Mouse (Mus musculus): ENCODE measurements around the gene Cdk14. TPM values are rescaled to one million over a fixed set of nuclear protein-coding genes. Genes with fewer than 3 reads are reported as not detected.

Cdk14 gene
- polyA plus RNA-seq, 1 experiment from 2014 or later, result 19.7 TPM

DNA sequence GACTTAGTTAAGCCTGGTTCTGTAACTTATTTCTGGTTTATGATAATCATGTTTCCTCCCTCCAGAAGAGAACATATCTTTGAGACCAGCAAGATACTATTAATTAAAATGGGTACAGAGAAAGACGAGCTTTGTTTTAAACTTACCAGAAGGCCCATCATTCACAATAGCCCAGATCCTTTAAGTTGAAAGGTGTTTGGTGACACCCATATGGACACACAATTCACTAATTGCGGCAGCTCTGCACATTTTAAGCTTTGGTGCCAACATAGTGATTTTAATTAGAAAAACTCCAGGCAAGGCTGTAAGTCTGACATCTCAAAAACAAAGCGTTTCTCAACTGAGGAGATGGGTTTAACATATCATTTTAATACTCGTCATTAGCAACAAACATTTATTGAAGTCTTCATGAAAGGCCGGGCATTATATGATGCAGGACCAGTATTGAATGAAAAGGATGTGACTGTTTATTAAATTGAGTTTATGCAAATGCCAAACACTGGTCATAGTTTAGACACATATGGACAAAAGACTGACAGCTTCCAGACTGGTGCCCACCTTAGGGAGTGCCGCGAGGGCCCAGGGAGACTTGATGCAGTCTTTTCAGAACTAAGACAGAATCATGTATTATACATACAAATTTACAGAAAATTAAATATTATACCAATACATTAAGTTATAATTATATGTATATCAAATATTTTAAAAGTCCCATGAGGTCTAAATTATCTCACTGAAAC is 605.5 kb downstream of the Cdk14 start:
- WGBS, result 86% methylated on average over 7 of the region's 7 CpGs
- H3K4me3 ChIP-seq (ENCODE audit: low read depth, low read length), result no peak overlapping the region
- H3K9ac ChIP-seq (replicated peaks; ENCODE audit: low read depth), result no peak overlapping the region
- no peaks in the 10 kb centered on the region for H3K27me3 ChIP-seq (replicated peaks; ENCODE audit: insufficient read depth, low read length)
- TF ChIP-seq EP300 (IDR thresholded peaks at IDR 0.05) (no peak), CTCF (IDR thresholded peaks at IDR 0.05) (no peak)
- ATAC-seq (no peak), DNase-seq (ENCODE audit: low spot score) (no peak)
- H3K9me3 ChIP-seq (ENCODE audit: low read length), result no peaks in the 10 kb centered on the region
- no peak overlapping the region for H3K4me2 ChIP-seq (replicated peaks; ENCODE audit: low read depth, low read length)
- no peaks in the 10 kb centered on the region for H3K4me1 ChIP-seq (ENCODE audit: insufficient read depth, low read depth, low read length)
- no peaks in the 10 kb centered on the region for H3K36me3 ChIP-seq (ENCODE audit: insufficient read depth, low read length)
- H3K27ac ChIP-seq (ENCODE audit: low read length), result no peak overlapping the region

DNA sequence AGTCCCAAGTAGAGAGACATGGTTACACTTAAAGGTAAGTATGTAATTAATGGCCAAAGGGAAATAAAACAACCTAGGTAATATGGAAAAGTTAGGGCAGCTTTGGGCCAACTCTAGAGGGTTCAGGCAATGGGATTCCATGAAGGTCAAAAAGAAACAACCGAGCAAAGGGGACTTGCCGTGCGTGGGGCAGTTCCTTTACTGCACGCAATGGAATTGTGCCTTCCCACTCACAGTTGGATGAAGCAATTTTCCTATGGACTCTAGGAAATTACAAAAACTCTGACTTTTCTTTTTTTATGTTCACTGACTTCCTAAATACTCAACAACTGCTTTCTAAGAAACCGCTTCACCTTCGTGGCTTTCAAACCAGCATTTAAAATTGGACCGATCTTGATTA is 606.8 kb downstream of the Cdk14 start:
- WGBS, result 95% methylated on average over 7 of the region's 7 CpGs
- no peak for ATAC-seq

DNA sequence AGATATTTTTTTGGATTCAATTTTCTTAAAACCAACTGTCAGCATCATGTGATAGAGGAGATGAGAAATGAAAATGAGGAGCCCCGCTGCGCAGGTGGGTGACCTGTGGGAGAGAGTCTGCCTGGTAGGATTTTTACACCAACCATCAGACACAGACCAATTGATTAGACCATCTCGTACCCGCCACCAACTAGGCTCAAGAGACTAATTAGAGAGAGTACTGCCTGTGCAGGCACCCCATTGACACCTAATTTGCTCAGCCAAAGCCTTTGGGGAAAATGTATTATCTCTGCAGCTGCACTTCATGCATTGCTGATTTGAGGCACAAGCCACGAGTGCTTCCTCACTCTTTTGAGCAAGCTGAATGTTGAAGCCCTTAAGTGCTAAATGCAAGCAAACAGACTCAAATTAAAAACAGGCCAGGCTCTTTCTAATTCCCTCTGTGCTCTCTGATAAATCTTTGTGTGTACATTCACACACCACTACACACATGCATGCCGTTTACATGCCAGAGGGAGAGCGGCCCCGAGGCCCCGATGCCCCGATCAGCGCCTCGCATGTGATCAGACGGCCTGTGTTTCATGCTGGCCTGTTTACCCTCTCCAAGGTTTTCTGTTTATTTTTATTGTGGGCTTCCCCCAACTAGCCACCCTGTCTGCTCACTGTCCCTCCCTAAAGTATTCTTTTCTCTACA is 607.9 kb downstream of the Cdk14 start:
- H3K36me3 ChIP-seq (ENCODE audit: insufficient read depth, low read length), result no peaks in the 10 kb centered on the region
- WGBS, result 62% methylated on average over 13 of the region's 13 CpGs
- ATAC-seq, result no peak
- no peaks in the 10 kb centered on the region for H3K9me3 ChIP-seq (ENCODE audit: low read length)
- no peak for DNase-seq (ENCODE audit: low spot score)
- no peaks in the 10 kb centered on the region for H3K27me3 ChIP-seq (replicated peaks; ENCODE audit: insufficient read depth, low read length)
- H3K4me2 ChIP-seq (replicated peaks; ENCODE audit: low read depth, low read length), result no peak overlapping the region
- no peaks in the 10 kb centered on the region for H3K4me1 ChIP-seq (ENCODE audit: insufficient read depth, low read depth, low read length)
- H3K4me3 ChIP-seq (ENCODE audit: low read depth, low read length), result no peak overlapping the region
- TF ChIP-seq EP300 (IDR thresholded peaks at IDR 0.05), result no peak
- no peak for TF ChIP-seq CTCF (IDR thresholded peaks at IDR 0.05)
- no peak overlapping the region for H3K27ac ChIP-seq (ENCODE audit: low read length)
- no peak overlapping the region for H3K9ac ChIP-seq (replicated peaks; ENCODE audit: low read depth)

More for the DNA sequence above, 606.8 kb downstream of the Cdk14 start:
- no peaks in the 10 kb centered on the region for H3K4me1 ChIP-seq (ENCODE audit: insufficient read depth, low read depth, low read length)
- TF ChIP-seq EP300 (IDR thresholded peaks at IDR 0.05), result no peak
- no peak for TF ChIP-seq CTCF (IDR thresholded peaks at IDR 0.05)
- H3K36me3 ChIP-seq (ENCODE audit: insufficient read depth, low read length), result no peaks in the 10 kb centered on the region
- no peaks in the 10 kb centered on the region for H3K27me3 ChIP-seq (replicated peaks; ENCODE audit: insufficient read depth, low read length)
- DNase-seq (ENCODE audit: low spot score), result no peak
- H3K4me2 ChIP-seq (replicated peaks; ENCODE audit: low read depth, low read length), result no peak overlapping the region
- H3K27ac ChIP-seq (ENCODE audit: low read length), result no peak overlapping the region
- H3K9me3 ChIP-seq (ENCODE audit: low read length), result no peaks in the 10 kb centered on the region
- no peak overlapping the region for H3K4me3 ChIP-seq (ENCODE audit: low read depth, low read length)
- H3K9ac ChIP-seq (replicated peaks; ENCODE audit: low read depth), result no peak overlapping the region

DNA sequence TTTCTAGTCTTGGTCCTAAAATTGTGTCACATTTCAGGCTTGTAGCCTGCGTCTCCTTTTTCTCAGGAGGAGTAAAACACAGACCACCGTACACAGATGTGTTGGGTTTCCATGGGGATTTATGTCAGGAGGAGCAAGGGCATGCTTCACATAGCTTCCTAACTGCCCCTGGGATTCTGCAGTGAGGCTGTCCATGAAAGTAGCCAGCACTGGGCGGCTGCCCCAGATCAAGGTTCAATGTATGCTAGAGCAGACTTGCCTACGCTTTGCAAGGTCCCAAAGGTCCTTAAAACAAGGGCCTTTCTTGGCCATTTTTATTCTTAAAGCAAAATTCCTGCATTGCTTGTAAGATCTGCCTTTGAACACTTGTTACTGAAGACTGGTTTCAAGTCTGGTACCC is 614.9 kb downstream of the Cdk14 start:
- H3K27ac ChIP-seq (ENCODE audit: low read length), result no peak overlapping the region
- DNase-seq (ENCODE audit: low spot score) (no peak), ATAC-seq (no peak)
- H3K9ac ChIP-seq (replicated peaks; ENCODE audit: low read depth), result no peak overlapping the region
- no peaks in the 10 kb centered on the region for H3K27me3 ChIP-seq (replicated peaks; ENCODE audit: insufficient read depth, low read length)
- H3K9me3 ChIP-seq (ENCODE audit: low read length), result no peaks in the 10 kb centered on the region
- H3K4me1 ChIP-seq (ENCODE audit: insufficient read depth, low read depth, low read length), result no peaks in the 10 kb centered on the region
- WGBS, result 87% methylated on average over 4 of the region's 4 CpGs
- H3K36me3 ChIP-seq (ENCODE audit: insufficient read depth, low read length), result no peaks in the 10 kb centered on the region
- no peak overlapping the region for H3K4me2 ChIP-seq (replicated peaks; ENCODE audit: low read depth, low read length)
- TF ChIP-seq CTCF (IDR thresholded peaks at IDR 0.05), result no peak
- no peak for TF ChIP-seq EP300 (IDR thresholded peaks at IDR 0.05)
- H3K4me3 ChIP-seq (ENCODE audit: low read depth, low read length), result no peak overlapping the region

DNA sequence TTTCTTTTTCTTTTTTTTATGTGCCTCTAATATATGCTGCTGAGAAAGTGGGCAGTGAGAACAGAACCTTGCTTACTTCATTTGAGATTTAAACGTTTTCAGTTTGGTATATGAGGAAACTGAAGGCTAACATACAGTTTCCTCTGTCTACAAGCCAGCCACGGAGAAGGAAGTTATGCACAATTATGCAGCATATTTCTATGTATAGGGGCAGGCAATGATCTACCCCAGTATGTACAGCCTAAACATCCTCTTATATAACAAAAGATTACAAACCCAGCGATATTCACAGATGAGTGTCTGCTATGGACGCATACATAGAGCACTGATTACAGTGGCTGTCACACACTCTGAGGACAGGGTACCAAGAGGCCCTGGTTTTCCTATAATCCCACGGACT is 616.4 kb downstream of the Cdk14 start:
- H3K27me3 ChIP-seq (replicated peaks; ENCODE audit: insufficient read depth, low read length), result no peaks in the 10 kb centered on the region
- H3K36me3 ChIP-seq (ENCODE audit: insufficient read depth, low read length), result no peaks in the 10 kb centered on the region
- H3K4me1 ChIP-seq (ENCODE audit: insufficient read depth, low read depth, low read length), result no peaks in the 10 kb centered on the region
- no peak overlapping the region for H3K4me2 ChIP-seq (replicated peaks; ENCODE audit: low read depth, low read length)
- no peak overlapping the region for H3K4me3 ChIP-seq (ENCODE audit: low read depth, low read length)
- DNase-seq (ENCODE audit: low spot score) (no peak), ATAC-seq (no peak)
- no peaks in the 10 kb centered on the region for H3K9me3 ChIP-seq (ENCODE audit: low read length)
- TF ChIP-seq CTCF (IDR thresholded peaks at IDR 0.05) (no peak), EP300 (IDR thresholded peaks at IDR 0.05) (no peak)
- no peak overlapping the region for H3K9ac ChIP-seq (replicated peaks; ENCODE audit: low read depth)
- 39% methylated on average over 5 of the region's 5 CpGs for WGBS
- H3K27ac ChIP-seq (ENCODE audit: low read length), result no peak overlapping the region

DNA sequence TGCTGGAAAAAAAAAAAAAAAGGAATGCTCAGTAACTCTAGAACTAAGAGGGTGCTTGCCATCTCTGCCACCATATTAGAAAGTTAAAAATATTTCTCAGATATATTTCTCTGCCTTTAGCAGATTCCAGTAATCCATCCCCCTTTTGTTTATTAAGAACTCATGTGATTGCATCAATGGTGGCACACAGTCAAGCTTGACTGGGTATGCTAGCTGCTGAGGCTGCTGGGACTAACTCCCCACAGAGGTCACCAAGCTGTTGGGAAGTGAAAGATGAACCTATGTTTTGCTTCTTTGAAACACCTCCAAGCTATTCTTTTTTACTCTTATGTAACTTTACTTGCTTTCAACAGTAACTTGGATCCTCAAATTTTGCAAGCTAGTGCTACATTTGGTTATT is 618.1 kb downstream of the Cdk14 start:
- Histone ChIP-seq H3K27me3 (replicated peaks; ENCODE audit: insufficient read depth, low read length) (no peaks in the 10 kb centered on the region), H3K4me2 (replicated peaks; ENCODE audit: low read depth, low read length) (no peak overlapping the region), H3K9me3 (ENCODE audit: low read length) (no peaks in the 10 kb centered on the region), H3K4me1 (ENCODE audit: insufficient read depth, low read depth, low read length) (no peaks in the 10 kb centered on the region), H3K4me3 (ENCODE audit: low read depth, low read length) (no peak overlapping the region), H3K36me3 (ENCODE audit: insufficient read depth, low read length) (no peaks in the 10 kb centered on the region), H3K27ac (ENCODE audit: low read length) (no peak overlapping the region), H3K9ac (replicated peaks; ENCODE audit: low read depth) (no peak overlapping the region)
- TF ChIP-seq EP300 (IDR thresholded peaks at IDR 0.05) (no peak), CTCF (IDR thresholded peaks at IDR 0.05) (no peak)
- DNase-seq (ENCODE audit: low spot score) (no peak), ATAC-seq (no peak)
